Mouse (Mus musculus) spleen, adult 2 months (tissue): ENCODE results near the gene Rogdi. TPM values are rescaled to one million over a fixed set of nuclear protein-coding genes. Genes with fewer than 3 reads are reported as not detected.

Experiments used
- DNase-seq, 2 experiments: peaks; one replicate each; pipeline versions ENCODE4 v3.0.0 to v3.0.0-alpha.2; 2012 to 2021; ENCODE audit warnings: low spot score in 2 of 2, low read depth in 1 of 2
- H3K27ac ChIP-seq: fragments of 200-500 bp; 2 replicates; pipeline ENCODE4 v1.5.1; 2012; ENCODE audit warnings: low read length, inconsistent platforms; ENCODE audit not compliant: insufficient read depth
- H3K27me3 ChIP-seq: fragments of 200-500 bp; 2 replicates; pipeline ENCODE4 v1.6.1; 2012; ENCODE audit warnings: mild to moderate bottlenecking, moderate library complexity, low read length, inconsistent platforms; ENCODE audit not compliant: control insufficient read depth, insufficient read depth
- H3K36me3 ChIP-seq: fragments of 200-500 bp; 2 replicates; pipeline ENCODE4 v1.6.1; 2012; ENCODE audit warnings: mild to moderate bottlenecking, low read length, inconsistent platforms; ENCODE audit not compliant: control insufficient read depth, insufficient read depth
- H3K4me1 ChIP-seq: fragments of 200-500 bp; 2 replicates; pipeline ENCODE4 v1.6.1; 2011; ENCODE audit warnings: inconsistent platforms; ENCODE audit not compliant: control insufficient read depth, insufficient read depth, insufficient read length
- H3K4me3 ChIP-seq: fragments of 200-500 bp; 2 replicates; pipeline ENCODE4 v1.5.1; 2011; ENCODE audit warnings: mild to moderate bottlenecking, inconsistent platforms; ENCODE audit not compliant: insufficient read depth, insufficient read length; ENCODE audit errors: extremely low read depth
- CTCF ChIP-seq: fragments of 200-500 bp; IDR thresholded peaks from 2 replicates; pipeline ENCODE4 v1.5.1; 2011; ENCODE audit warnings: mild to moderate bottlenecking, inconsistent platforms; ENCODE audit not compliant: insufficient read depth, insufficient read length, insufficient replicate concordance; ENCODE audit errors: extremely low read depth
- POLR2A ChIP-seq: fragments of 200-500 bp; IDR thresholded peaks from 2 replicates; pipeline ENCODE4 v1.6.1; 2011; ENCODE audit warnings: low read depth, low read length, inconsistent platforms
- WGBS: fragments of 180-500 bp; shearing (Covaris S2); methylation state at CpG from one replicate; pipeline ENCODE4 v1.1.7; 2018; 5-methylcytosine and 5-hydroxymethylcytosine counted together
- polyA plus RNA-seq: library from polyadenylated mRNA; depleted of rRNA; stranded (reverse); fragments of >200 nt; gene quantifications from 2 replicates; pipeline ENCODE4 v1.2.3, GENCODE M21; 2012; rRNA removed

The Rogdi gene
- 229 and 300 TPM in 2 replicates for polyA plus RNA-seq

GRCm38 (mm10) chr16:5013054-5013838 is at the start of gene Rogdi:
Gene Rogdi, minus strand, starts transcription at chr16:5013553.
- Histone ChIP-seq H3K4me1 (peaks cover 16% of the 10 kb centered on the region), H3K36me3 (peaks cover 10% of the 10 kb centered on the region), H3K4me3 (peak within 1 kb of the TSS; percentile 73), H3K27me3 (no peaks in the 10 kb centered on the region), H3K27ac (peak within 1 kb of the TSS; percentile 61)
- TF ChIP-seq CTCF = no peak
- peak; percentile 45 for TF ChIP-seq POLR2A
- DNase-seq = peak; percentile 88 to 96
- 1% methylated on average over 63 of the region's 63 CpGs for WGBS

- Histone ChIP-seq H3K27ac (no peak overlapping the region), H3K4me3 (no peak overlapping the region), H3K4me1 (no peaks in the 10 kb centered on the region; the same call in 1 of the 2 replicates), H3K27me3 (no peaks in the 10 kb centered on the region), H3K36me3 (peaks cover 29% of the 10 kb centered on the region)
- DNase-seq = no peak
- 95% methylated on average over 1 of the region's 1 CpGs for WGBS
- TF ChIP-seq POLR2A = no peak
- no peak for TF ChIP-seq CTCF
Observed at GRCm38 (mm10) chr16:5058114-5058513, 44.8 kb upstream of the Rogdi start.

- WGBS = under 1% methylated on average over 78 of the region's 78 CpGs
- peak; percentile 51 to 60 for DNase-seq
- Histone ChIP-seq H3K36me3 (peaks cover 18% of the 10 kb centered on the region), H3K27me3 (no peaks in the 10 kb centered on the region), H3K27ac (peak overlapping the region; percentile 96), H3K4me1 (peaks cover 5% of the 10 kb centered on the region; the same call in 1 of the 2 replicates), H3K4me3 (peak overlapping the region; percentile 82)
- TF ChIP-seq CTCF = no peak
- TF ChIP-seq POLR2A = no peak
Observed at GRCm38 (mm10) chr16:5050251-5051110, 37.1 kb upstream of the Rogdi start.

- peak within 1 kb of the TSS; percentile 83 for H3K4me3 ChIP-seq
- H3K27ac ChIP-seq = peak within 1 kb of the TSS; percentile 96
- H3K4me1 ChIP-seq = peaks cover 5% of the 10 kb centered on the region; the same call in 1 of the 2 replicates
- peaks cover 14% of the 10 kb centered on the region for H3K36me3 ChIP-seq
- peak; percentile 99 to 100 for DNase-seq
- TF ChIP-seq CTCF (no peak), POLR2A (peak; percentile 92)
- WGBS = under 1% methylated on average over 55 of the region's 56 CpGs
- no peaks in the 10 kb centered on the region for H3K27me3 ChIP-seq
Observed at GRCm38 (mm10) chr16:5049774-5050234, 36.5 kb upstream of the Rogdi start, which contains the start of the genes Glyr1 and Ubn1. Gene Glyr1, minus strand, starts transcription at chr16:5049863. Gene Ubn1, plus strand, starts transcription at chr16:5050057.

GRCm38 (mm10) chr16:5049182-5049773 is 35.9 kb upstream of the Rogdi start:
- DNase-seq = no peak
- peaks cover 15% of the 10 kb centered on the region for H3K36me3 ChIP-seq
- H3K27ac ChIP-seq = peak overlapping the region; percentile 90

GRCm38 (mm10) chr16:5045322-5045721 is 32.0 kb upstream of the Rogdi start:
- Histone ChIP-seq H3K27ac (no peak overlapping the region), H3K27me3 (no peaks in the 10 kb centered on the region), H3K36me3 (peaks cover 31% of the 10 kb centered on the region), H3K4me3 (no peak overlapping the region), H3K4me1 (peaks cover 3% of the 10 kb centered on the region; the same call in 1 of the 2 replicates)
- DNase-seq = no peak
- WGBS = 94% methylated on average over 3 of the region's 3 CpGs
- TF ChIP-seq CTCF (no peak), POLR2A (no peak)

More at GRCm38 (mm10) chr16:5049182-5049773, 35.9 kb upstream of the Rogdi start:
- H3K4me3 ChIP-seq = peak overlapping the region; percentile 83
- WGBS = under 1% methylated on average over 38 of the region's 38 CpGs
- no peaks in the 10 kb centered on the region for H3K27me3 ChIP-seq
- TF ChIP-seq POLR2A (no peak), CTCF (no peak)
- peaks cover 5% of the 10 kb centered on the region; the same call in 1 of the 2 replicates for H3K4me1 ChIP-seq
